Mouse (Mus musculus) activated CD4-positive, CD25-positive, alpha-beta regulatory T cell, adult 9 weeks (primary cell): ENCODE results near the gene Letm1. TPM values are rescaled to one million over a fixed set of nuclear protein-coding genes. Genes with fewer than 3 reads are reported as not detected.

Experiments used
- polyA plus RNA-seq: library from polyadenylated mRNA; unstranded; fragments of 100-300 nt; shearing (Covaris generic); gene quantifications from one replicate; pipeline ENCODE4 v1.2.1, GENCODE M21; 2017

Gene Letm1
- polyA plus RNA-seq, result 29.9 TPM

GRCm38 (mm10) chr5:33782345-33782998, at the start of gene Letm1:
TSS of gene Letm1 (minus strand) at chr5:33782817.

GRCm38 (mm10) chr5:33819876-33820732, 37.5 kb upstream of the Letm1 start, which contains the start of gene Nsd2:
TSS of gene Nsd2 (plus strand) at chr5:33820725.

GRCm38 (mm10) chr5:33721541-33722265, 60.9 kb downstream of the Letm1 start, which contains the start of gene Fgfr3:
TSS of gene Fgfr3 (plus strand) at chr5:33721674.

Other genes starting within 250 kb of the Letm1 start
- 30.6 TPM for gene Fam53a, start 153.2 kb downstream of the Letm1 start, polyA plus RNA-seq
- 0.88 TPM for gene Gm9903, start 152.9 kb downstream of the Letm1 start, polyA plus RNA-seq
- 183 TPM for gene Slbp, start 130.2 kb downstream of the Letm1 start, polyA plus RNA-seq
- gene Tacc3, start 124.7 kb downstream of the Letm1 start, polyA plus RNA-seq, result 26.2 TPM
- gene Tmem129, start 124.4 kb downstream of the Letm1 start, polyA plus RNA-seq, result 40.0 TPM
- 0.13 TPM for gene Fgfr3, start 61.1 kb downstream of the Letm1 start, polyA plus RNA-seq
- 7.8 TPM for gene Nsd2, start 37.9 kb upstream of the Letm1 start, polyA plus RNA-seq
- gene Nelfa, start 153.6 kb upstream of the Letm1 start, polyA plus RNA-seq, result 52.1 TPM
- gene Gm1673, start 200.6 kb upstream of the Letm1 start, polyA plus RNA-seq, result not detected
- not detected for gene Nat8l, start 213.2 kb upstream of the Letm1 start, polyA plus RNA-seq